Mouse (Mus musculus) bone marrow, adult 2 months (tissue): ENCODE results near the gene Unc93b1.
"Not testable (repeated sequence)": the region's sequence is repeated elsewhere in the genome, so short reads cannot be mapped to it uniquely, and the experiment has no call there.

Experiments used
- CTCF ChIP-seq: fragments of 200-500 bp; IDR thresholded peaks from 2 replicates; pipeline ENCODE4 v1.5.1; 2011; ENCODE audit warnings: low read length, control low read depth; ENCODE audit not compliant: control insufficient read depth, insufficient read depth
- POLR2A ChIP-seq: fragments of 200-500 bp; IDR thresholded peaks from 2 replicates; pipeline ENCODE4 v1.6.1; 2011; ENCODE audit warnings: low read depth, mild to moderate bottlenecking, control low read depth, low read length, borderline replicate concordance; ENCODE audit not compliant: control insufficient read depth

- not testable (repeated sequence) for TF ChIP-seq CTCF, POLR2A
These were observed 22.5 kb downstream of the Unc93b1 start for GRCm38 (mm10) chr19:3957296-3958036.
